Mouse (Mus musculus): ENCODE results near the gene Txnrd1.

DNA sequence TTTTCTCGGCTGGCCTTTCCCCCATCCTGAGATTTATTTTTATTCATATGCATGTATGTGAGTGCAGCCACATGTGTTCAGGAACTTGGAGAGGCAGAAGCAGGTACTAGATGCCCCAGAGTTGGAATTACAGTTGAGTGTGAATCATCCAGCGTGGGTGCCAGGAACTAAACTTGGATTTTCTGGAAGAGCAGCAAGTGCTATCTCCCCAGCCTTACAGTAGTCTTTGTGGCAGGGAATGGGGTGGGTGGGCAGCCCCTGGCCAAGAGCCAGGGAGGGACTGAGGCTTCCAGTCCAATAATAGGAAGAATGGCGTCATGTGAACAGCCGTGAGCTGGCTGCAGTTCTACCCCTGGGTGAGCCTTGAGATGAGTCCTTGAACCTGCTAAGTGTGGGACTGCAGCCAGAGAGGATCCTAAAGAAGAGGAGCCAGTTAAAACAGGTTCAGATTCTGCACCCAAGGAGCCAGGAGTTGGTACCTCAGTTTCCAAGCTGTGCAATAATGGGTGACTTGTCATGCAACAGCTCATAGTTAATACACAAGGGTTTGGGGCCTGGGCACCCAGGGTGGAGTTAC is 85.7 kb downstream of the Txnrd1 start:
- TF ChIP-seq FLI1 (IDR thresholded peaks at IDR 0.05; ENCODE audit: low read length): no peak
- no peak for TF ChIP-seq GATA1 (IDR thresholded peaks at IDR 0.05; ENCODE audit: borderline replicate concordance, low read length)

Measured in megakaryocyte, embryonic 14.5 days (primary cell).